Mouse (Mus musculus): Measurements from ENCODE around the gene Eef2k.

DNA sequence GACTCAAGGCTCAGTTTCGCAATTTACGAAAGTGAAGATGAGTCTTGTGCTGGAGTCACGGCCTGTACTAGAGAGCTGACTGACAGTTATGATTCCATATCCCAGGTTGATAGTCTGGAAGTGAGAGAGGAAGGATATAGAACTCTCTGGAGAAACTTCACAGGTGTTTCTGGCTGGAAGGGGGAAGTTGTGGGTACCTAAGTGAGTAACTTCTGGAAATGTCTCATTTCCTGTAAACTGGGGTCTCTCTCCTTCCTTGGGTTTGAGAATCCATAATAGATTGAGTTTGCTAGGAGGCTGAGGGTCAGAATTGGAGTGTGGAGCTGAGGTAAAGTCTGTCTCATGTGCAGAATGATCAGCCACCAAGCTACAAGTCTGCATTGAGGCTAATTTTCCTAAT is 7.5 kb downstream of the Eef2k start:
- no peak for TF ChIP-seq CTCF (IDR thresholded peaks at IDR 0.05; ENCODE audit: extremely low read depth, insufficient read depth, low read length)
- TF ChIP-seq POLR2A (IDR thresholded peaks at IDR 0.05; ENCODE audit: extremely low read depth, insufficient read depth, low read length) = no peak

Measured in cortical plate, adult 2 months (tissue).